17 mouse cellular contexts compared by ENCODE assay signal in genomic region chr5:27621811-27622210, GRCm38 (mm10).
"Had no signal": no experiment of that assay in that cellular context is flagged by ENCODE, and none has a peak within 500 bp of the region (broad histone marks: within the 10 kb centered on the region; RNA-seq: fewer than 3 reads in every experiment).

No protein-coding gene starts in this region.

- DNase-seq: lung, adult 18-20 months; lung, embryonic 14.5 days; lung, postnatal 10 days; right cerebral cortex, adult 18-20 months; right cerebral cortex, postnatal 25 days; right cerebral cortex, postnatal 4 days; spleen, adult 18-20 months; thymus, adult 18-20 months; thymus, postnatal 14 days; thymus, postnatal 36 days had no signal

- H3K4me2 ChIP-seq: lung, embryonic 14.5 days; midbrain, embryonic 11.5 days; midbrain, embryonic 13.5 days; midbrain, embryonic 15.5 days; neural tube, embryonic 12.5 days had no signal

- H3K4me3 ChIP-seq: megakaryocyte, embryonic 14.5 days; midbrain, embryonic 13.5 days; midbrain, embryonic 15.5 days; neural tube, embryonic 12.5 days had no signal

- H3K27me3 ChIP-seq: megakaryocyte, embryonic 14.5 days; midbrain, embryonic 13.5 days; midbrain, embryonic 15.5 days; neural tube, embryonic 12.5 days had no signal

- ATAC-seq: midbrain, embryonic 13.5 days; midbrain, embryonic 15.5 days had no signal

- H3K36me3 ChIP-seq: midbrain, embryonic 13.5 days; midbrain, embryonic 15.5 days; neural tube, embryonic 12.5 days had no signal

- H3K27ac ChIP-seq: liver, embryonic 14.5 days; macrophage; midbrain, embryonic 13.5 days; midbrain, embryonic 15.5 days; neural tube, embryonic 12.5 days had no signal

- H3K9ac ChIP-seq: liver, embryonic 14.5 days; lung, embryonic 14.5 days; midbrain, embryonic 13.5 days; midbrain, embryonic 15.5 days; neural tube, embryonic 12.5 days had no signal

- H3K4me1 ChIP-seq: megakaryocyte, embryonic 14.5 days; midbrain, embryonic 13.5 days; midbrain, embryonic 15.5 days; neural tube, embryonic 12.5 days had no signal

- H3K9me3 ChIP-seq: megakaryocyte, embryonic 14.5 days; midbrain, embryonic 13.5 days; midbrain, embryonic 15.5 days; neural tube, embryonic 12.5 days had no signal
